Mouse (Mus musculus) right cerebral cortex, adult 18-20 months (tissue): ENCODE data around the gene Atp8b3.

ENCODE experiments used
- DNase-seq: peaks from one replicate; pipeline ENCODE4 v3.0.0; 2022; ENCODE audit warnings: mixed read lengths

The Atp8b3 gene

GRCm38 (mm10) chr10:80566375-80567092 is 27.6 kb upstream of the Atp8b3 start:
- peak; percentile 89 for DNase-seq

DNA sequence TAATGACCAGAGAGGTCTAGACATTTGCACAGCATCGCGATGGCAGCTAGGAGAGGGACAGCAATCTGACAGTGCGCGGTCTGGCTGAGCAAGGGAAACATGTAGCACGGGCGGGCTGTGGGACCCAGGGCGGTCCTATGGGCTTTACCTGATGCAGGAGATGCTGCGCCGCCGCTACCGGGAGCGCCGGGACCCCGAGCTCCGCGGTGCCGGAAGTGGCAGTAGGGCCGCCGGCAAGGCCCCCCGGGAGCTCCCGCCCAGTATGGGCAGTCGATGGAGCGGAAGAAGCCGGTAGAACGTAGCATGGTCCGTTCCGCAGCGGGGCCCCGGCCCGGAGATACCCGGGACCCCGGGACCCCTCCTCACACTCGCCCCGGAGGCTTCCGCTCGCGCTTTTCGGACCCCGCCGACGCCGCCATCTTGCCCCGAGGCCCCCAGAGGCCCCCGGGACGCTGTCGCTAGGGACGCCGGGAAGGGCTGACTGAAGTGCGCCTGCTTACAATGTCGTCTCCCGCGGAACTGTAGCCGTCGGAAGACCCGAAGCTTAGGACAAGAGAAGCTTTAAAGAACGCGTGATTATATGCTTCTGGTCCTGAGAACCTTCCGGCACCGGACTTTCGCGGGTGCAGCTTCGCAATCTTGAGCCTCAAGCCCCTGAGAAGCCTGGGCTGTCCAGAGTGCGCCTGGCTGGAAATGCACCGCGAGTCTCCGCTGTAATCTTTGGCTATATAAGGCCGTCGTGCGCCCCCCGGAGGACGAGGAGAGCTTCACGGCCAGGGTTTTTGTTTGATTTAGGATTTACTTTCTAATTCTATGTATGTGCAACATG is 22.4 kb upstream of the Atp8b3 start, which contains the start of gene Rexo1:
TSS of gene Rexo1 (minus strand) at position 445 of the 829 bp plus-strand sequence.
- peak; percentile 94 for DNase-seq

- DNase-seq, result no peak
Observed at GRCm38 (mm10) chr10:80560621-80561020, 21.7 kb upstream of the Atp8b3 start.

- DNase-seq, result no peak
Observed at GRCm38 (mm10) chr10:80559431-80559830, 20.5 kb upstream of the Atp8b3 start.

GRCm38 (mm10) chr10:80557346-80557965 is 18.5 kb upstream of the Atp8b3 start:
- DNase-seq, result peak; percentile 53

- no peak for DNase-seq
Observed at GRCm38 (mm10) chr10:80553997-80554396, 15.1 kb upstream of the Atp8b3 start.

DNA sequence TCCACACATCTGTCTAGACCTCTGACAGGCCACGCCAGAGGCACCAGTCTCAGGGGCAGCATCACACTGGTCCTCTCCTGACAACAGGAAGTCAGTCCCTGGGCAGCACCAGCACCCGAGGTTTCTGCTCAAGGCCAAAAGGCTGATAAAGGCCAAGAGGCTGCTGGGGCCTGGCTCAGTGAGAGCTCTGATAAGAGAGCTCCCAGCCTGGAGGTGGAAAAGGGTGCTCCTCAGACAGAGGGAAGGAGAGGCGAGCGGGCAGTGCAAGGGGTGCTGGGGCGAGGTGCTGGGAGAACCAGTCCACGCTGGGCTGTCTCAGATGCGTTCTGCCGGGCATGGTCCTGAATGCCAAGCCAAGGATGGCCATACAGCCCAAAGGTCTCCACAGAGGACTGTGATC is 14.7 kb upstream of the Atp8b3 start:
- no peak for DNase-seq

DNA sequence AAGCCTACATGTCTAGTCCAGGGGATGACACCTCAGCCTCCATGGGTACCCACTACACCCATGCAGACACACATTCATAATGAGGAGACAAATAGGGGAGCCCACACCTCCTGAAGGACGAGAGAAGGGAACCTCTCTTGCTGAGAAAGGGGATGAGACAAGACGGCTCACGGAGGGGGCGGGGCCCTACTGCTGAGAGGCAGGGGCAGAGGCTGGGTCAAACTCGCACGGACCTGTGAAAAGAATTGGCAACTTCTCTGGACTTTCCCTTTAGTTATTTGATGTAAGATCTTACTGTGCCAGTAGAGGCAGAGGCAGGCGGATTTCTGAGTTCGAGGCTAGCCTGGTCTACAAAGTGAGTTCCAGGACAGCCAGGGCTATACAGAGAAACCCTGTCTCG is 13.4 kb upstream of the Atp8b3 start:
- no peak for DNase-seq

DNA sequence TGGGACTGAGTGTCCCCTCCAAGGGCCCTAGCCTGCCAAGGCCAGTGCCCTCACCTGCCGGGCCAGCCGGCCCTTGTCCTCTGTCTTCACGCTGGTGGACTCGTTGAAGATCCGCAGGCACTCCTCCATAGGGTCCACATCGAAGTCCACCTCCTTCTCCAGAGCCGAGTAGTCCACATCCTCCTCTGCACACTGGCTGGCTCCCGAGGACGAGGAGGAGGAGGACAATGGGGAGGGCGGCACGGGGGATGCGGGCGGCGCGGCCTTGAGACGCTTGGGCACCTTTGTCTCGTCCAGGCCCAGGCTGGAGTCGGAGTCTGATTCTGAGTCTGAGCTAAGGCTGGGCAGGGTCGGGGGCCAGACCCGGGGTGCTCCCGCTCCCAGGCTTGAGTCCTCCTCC is 10.4 kb upstream of the Atp8b3 start:
- DNase-seq, result no peak

DNA sequence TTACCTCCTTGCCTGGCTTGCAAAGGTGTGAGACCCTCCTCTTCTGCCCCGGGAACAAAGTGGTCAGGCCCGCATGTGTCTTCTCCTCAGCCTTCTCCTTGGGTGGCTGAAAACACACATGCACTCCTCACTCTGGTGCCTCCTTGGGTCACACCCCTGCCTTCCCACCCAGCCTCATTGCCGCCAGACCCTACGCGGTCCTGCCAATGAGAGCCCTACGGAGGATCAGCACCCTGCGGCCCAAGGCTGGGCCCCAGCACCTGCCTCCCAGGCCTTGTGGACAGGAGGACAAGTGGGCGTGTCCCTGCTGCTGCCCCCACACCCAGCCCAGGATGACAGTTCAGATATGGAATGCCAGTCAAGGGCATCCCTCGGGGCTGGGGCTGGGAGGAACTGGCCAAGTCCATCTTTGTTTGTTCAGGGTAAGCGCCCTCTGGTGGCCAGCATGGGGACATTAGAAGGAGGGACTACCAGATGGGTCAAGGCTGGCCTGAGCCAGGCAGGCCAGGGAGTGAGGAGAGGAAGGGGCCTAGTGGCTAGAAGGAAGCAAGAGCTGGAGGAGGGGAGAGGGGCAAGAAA is 9.6 kb upstream of the Atp8b3 start:
- DNase-seq, result no peak

GRCm38 (mm10) chr10:80547539-80547938 is 8.6 kb upstream of the Atp8b3 start:
- no peak for DNase-seq

GRCm38 (mm10) chr10:80546945-80547344 is 8.0 kb upstream of the Atp8b3 start:
- DNase-seq, result no peak

- no peak for DNase-seq
Observed at GRCm38 (mm10) chr10:80545590-80545989, 6.7 kb upstream of the Atp8b3 start.

- DNase-seq, result peak; percentile 43
Observed at GRCm38 (mm10) chr10:80543873-80544272, 4.9 kb upstream of the Atp8b3 start.

GRCm38 (mm10) chr10:80539493-80539892 is 569 bp upstream of the Atp8b3 start:
- no peak for DNase-seq

GRCm38 (mm10) chr10:80538180-80538579 is 744 bp downstream of the Atp8b3 start:
- no peak for DNase-seq

GRCm38 (mm10) chr10:80535711-80536110 is 3.2 kb downstream of the Atp8b3 start:
- no peak for DNase-seq

DNA sequence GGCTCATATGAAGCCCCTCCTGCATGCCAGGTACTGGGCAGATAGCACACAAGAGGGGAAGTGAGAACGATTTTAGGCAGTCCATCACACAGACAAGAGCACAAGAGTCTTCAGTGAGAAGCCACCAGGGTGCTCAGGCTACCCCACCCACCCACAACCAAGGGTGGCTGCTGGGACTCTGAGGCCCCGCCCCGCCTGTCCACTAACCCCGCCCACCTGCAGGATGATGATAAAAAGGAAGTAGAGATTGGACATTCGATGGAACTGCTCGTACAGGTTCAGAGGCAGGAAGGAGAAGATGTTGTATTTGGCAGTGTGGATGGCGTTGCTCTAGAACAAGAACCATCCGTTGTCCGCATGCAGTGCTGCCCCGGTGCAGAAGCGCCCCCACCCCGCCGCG is 3.9 kb downstream of the Atp8b3 start:
- no peak for DNase-seq

DNA sequence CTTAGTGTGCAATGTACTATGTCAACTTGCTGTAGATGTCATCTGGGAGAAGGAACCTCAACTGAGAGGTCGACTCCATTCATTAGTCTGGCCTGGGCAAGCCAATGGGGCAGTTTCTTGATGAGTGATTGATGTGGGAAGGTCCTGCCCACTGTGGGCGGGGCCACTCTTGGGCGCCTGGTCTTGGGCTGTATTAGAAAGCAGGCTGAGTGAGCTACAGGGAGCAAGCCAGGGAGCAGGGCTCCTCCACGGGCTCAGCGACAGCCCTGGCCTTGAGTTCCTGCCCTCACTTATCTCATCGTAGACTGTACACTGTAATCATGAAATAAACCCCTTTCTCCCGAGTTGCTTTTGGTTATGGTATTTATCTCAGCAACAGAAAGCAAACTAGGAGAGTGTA is 5.2 kb downstream of the Atp8b3 start:
- DNase-seq, result no peak

DNA sequence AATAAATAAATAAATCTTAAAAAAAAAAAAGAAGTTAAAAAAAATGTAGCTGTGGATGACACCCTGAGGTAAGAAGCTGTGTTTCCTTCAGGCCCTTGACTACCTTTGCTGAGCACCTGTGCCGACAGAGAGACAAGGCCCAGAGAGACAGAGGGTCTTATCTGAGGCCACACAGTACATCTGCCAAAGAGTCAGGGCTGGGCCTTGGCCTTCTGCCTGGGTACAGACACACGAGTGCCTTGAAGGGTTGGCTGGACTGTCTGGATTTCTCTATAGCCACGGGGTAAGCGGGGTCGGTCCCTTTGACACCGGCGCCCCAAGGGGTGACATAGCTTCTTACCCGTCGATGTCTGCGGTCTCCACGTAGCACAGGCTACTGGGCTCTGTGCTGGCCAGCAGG is 6.1 kb downstream of the Atp8b3 start:
- DNase-seq, result no peak

GRCm38 (mm10) chr10:80526172-80526571 is 12.8 kb downstream of the Atp8b3 start:
- DNase-seq, result no peak

GRCm38 (mm10) chr10:80523299-80523698 is 15.6 kb downstream of the Atp8b3 start:
- no peak for DNase-seq

DNA sequence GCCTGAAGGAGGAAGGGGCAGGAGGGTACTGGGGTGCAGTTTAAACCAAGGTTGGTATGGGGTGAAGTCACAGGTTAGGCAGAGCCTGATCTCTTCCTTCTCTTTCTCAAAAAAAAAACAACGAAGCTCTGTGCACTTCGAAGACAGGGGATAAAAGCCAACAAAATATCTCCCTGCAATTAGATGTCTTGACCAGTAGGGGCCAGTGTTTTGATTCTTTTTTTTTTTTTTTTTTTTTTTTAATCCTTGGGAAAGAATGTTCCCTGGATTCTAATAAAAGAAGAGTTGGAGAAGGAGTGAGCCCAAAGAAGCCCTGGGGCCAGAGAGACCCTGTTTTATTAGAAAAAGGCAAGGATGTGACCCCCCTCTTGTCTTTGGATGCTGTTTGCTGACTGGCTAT is 19.6 kb downstream of the Atp8b3 start:
- no peak for DNase-seq
